ENCODE assay signal across 8 mouse cellular contexts in the genomic region with DNA sequence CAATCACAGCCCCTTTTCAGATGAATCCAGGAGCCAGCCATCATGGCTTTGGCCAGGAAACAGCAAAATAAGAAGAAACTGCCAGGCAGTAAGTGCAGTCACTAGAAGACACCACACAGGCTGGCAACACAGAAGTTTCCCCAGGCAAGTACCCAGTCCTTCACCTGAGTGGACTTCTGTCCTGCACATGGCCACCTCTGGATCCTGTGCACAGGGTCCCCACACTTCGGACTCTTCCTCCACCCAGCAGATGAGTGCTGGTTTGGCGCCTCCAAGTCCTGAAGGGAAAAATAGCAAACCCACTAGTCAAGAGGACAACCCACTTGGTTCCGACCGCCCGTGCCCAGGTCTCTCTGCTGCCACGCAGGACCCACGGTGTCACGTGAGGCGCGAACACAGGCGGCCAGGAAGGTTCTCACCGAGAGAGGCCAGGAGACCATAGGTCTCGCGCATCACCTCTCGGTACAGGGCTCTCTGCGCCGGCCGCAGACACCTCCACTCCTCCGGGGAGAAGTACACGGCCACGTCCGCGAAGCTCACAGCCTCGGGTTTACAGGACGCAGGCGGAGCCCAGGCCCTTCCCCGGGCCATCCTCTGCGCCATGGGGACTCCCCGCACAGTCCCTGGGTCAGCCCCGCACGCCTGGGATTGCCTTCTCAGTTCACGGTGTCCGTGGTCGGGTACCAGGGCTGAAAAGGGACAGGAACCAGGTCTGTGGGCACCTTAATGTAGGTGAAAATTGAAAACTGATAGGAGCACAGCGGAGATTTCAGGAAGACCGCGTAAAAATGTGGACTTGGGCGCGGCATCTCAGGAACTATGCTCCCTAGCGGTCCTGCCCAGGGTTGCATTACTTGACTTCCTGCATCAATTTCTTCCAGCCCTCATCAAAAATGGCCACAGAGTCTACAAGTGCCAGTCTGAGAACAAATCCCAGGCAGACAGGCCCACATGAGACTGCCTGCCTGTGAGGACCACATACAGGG. TPM values are rescaled to one million over a fixed set of nuclear protein-coding genes. Genes with fewer than 3 reads are reported as not detected.
DNase-seq lines count a peak whose midpoint lies in the region; ATAC-seq and TF ChIP-seq lines count a peak whose summit lies in the region.
"Not testable (repeated sequence)": the region's sequence is repeated elsewhere in the genome, so short reads cannot be mapped to it uniquely, and the experiment has no call there.

A gene (minus strand): TSS at position 821 of the 986 bp plus-strand sequence.

- DNase-seq in brain, embryonic 14.5 days (ENCODE audit: low read depth) = peak; percentile 94
- peak; percentile 96 for DNase-seq in kidney, postnatal 0 days (ENCODE audit: low spot score)
- DNase-seq in liver, embryonic 11.5 days (ENCODE audit: low spot score) = peak; percentile 78
- peak; percentile 94 for DNase-seq in naive thymus-derived CD4-positive, alpha-beta T cell, adult 2 months (ENCODE audit: low read depth)

- H3K9ac ChIP-seq in heart, embryonic 12.5 days = peak within 1 kb of the TSS; percentile 85
- H3K9ac ChIP-seq in kidney, postnatal 0 days (ENCODE audit: low read depth, low read length) = peak within 1 kb of the TSS; percentile 59
- H3K9ac ChIP-seq in liver, embryonic 11.5 days (ENCODE audit: low read depth, low read length) = peak within 1 kb of the TSS; percentile 72
- peak within 1 kb of the TSS; percentile 72 for H3K9ac ChIP-seq in stomach, embryonic 14.5 days (replicated peaks; ENCODE audit: low read depth, low read length)

- H3K4me2 ChIP-seq in heart, embryonic 12.5 days = peak within 1 kb of the TSS; percentile 97
- peak within 1 kb of the TSS; percentile 68 for H3K4me2 ChIP-seq in kidney, postnatal 0 days (ENCODE audit: low read length)
- H3K4me2 ChIP-seq in liver, embryonic 11.5 days = peak within 1 kb of the TSS; percentile 90
- H3K4me2 ChIP-seq in stomach, embryonic 14.5 days (replicated peaks; ENCODE audit: low read depth, low read length) = peak within 1 kb of the TSS; percentile 78

- peak; percentile 31 for TF ChIP-seq CTCF in C2C12 (IDR thresholded peaks at IDR 0.05; ENCODE audit: control insufficient read depth, insufficient read depth, insufficient read length)
- TF ChIP-seq CTCF in brain, embryonic 14.5 days (IDR thresholded peaks at IDR 0.05; ENCODE audit: borderline replicate concordance, extremely low read depth, insufficient read depth, insufficient read length) = peak; percentile 77
- TF ChIP-seq CTCF in kidney, postnatal 0 days (IDR thresholded peaks at IDR 0.05; ENCODE audit: low read depth) = peak; percentile 88

- WGBS in heart, embryonic 12.5 days = 5% methylated on average over 40 of the region's 40 CpGs
- 3% methylated on average over 40 of the region's 40 CpGs for WGBS in kidney, postnatal 0 days
- WGBS in liver, embryonic 11.5 days = 4% methylated on average over 40 of the region's 40 CpGs
- 4% methylated on average over 40 of the region's 40 CpGs for WGBS in stomach, embryonic 14.5 days

- peak; percentile 75 for ATAC-seq in erythroid progenitor cell, adult 5-6 weeks (replicated peaks; ENCODE audit: low FRiP score, poor library complexity, severe bottlenecking)
- ATAC-seq in heart, embryonic 12.5 days (ENCODE audit: insufficient number of reproducible peaks, low FRiP score) = peak; percentile 74
- ATAC-seq in kidney, postnatal 0 days (replicated peaks; ENCODE audit: low FRiP score, low read depth) = peak; percentile 88
- ATAC-seq in liver, embryonic 11.5 days (replicated peaks; ENCODE audit: low FRiP score) = peak; percentile 79
- peak; percentile 87 for ATAC-seq in stomach, embryonic 14.5 days (ENCODE audit: insufficient number of reproducible peaks, insufficient read depth, low FRiP score, low read depth)

- H3K9me3 ChIP-seq in heart, embryonic 12.5 days (replicated peaks); kidney, postnatal 0 days (replicated peaks; ENCODE audit: low read length); liver, embryonic 11.5 days (ENCODE audit: control insufficient read depth, low read length); stomach, embryonic 14.5 days (ENCODE audit: control insufficient read depth, low read depth, low read length): not testable (repeated sequence)

- not testable (repeated sequence) for H3K27ac ChIP-seq in heart, embryonic 12.5 days (ENCODE audit: poor library complexity, severe bottlenecking); liver, embryonic 11.5 days (ENCODE audit: low read depth, low read length)
- H3K27ac ChIP-seq in kidney, postnatal 0 days = peak within 1 kb of the TSS; percentile 78
- H3K27ac ChIP-seq in stomach, embryonic 14.5 days (ENCODE audit: low read length) = peak within 1 kb of the TSS; percentile 52; the same call in 1 of the 2 replicates

- peak; percentile 53; the same call in 1 of the 2 replicates for TF ChIP-seq POLR2A in brain, embryonic 14.5 days (IDR thresholded peaks at IDR 0.05; ENCODE audit: borderline replicate concordance, extremely low read depth, insufficient read depth, insufficient read length, poor library complexity, severe bottlenecking)

- H3K36me3 ChIP-seq in C2C12 (ENCODE audit: control insufficient read depth, insufficient read depth); heart, embryonic 12.5 days; kidney, postnatal 0 days (ENCODE audit: insufficient read depth, low read length); liver, embryonic 11.5 days (ENCODE audit: control insufficient read depth, insufficient read depth, low read length); stomach, embryonic 14.5 days (ENCODE audit: control insufficient read depth, insufficient read depth, low read length): not testable (repeated sequence)

- H3K4me1 ChIP-seq in heart, embryonic 12.5 days (replicated peaks); kidney, postnatal 0 days (replicated peaks; ENCODE audit: insufficient read depth, low read length); liver, embryonic 11.5 days (replicated peaks; ENCODE audit: control insufficient read depth, insufficient read depth, low read length); stomach, embryonic 14.5 days (ENCODE audit: control insufficient read depth, insufficient read depth, low read length): not testable (repeated sequence)

- H3K79me3 ChIP-seq in C2C12 (ENCODE audit: low read depth) = not testable (repeated sequence)

- peak within 1 kb of the TSS; percentile 59 for H3ac ChIP-seq in C2C12 (ENCODE audit: control insufficient read depth, insufficient read length, low read depth)

- not testable (repeated sequence) for H3K27me3 ChIP-seq in C2C12 (ENCODE audit: control insufficient read depth, insufficient read depth, insufficient read length); heart, embryonic 12.5 days (replicated peaks); kidney, postnatal 0 days (ENCODE audit: insufficient read depth, low read length); liver, embryonic 11.5 days (replicated peaks; ENCODE audit: control insufficient read depth, insufficient read depth, low read length); stomach, embryonic 14.5 days (ENCODE audit: control insufficient read depth, insufficient read depth, low read length)

- H3K79me2 ChIP-seq in C2C12 (ENCODE audit: control insufficient read depth, insufficient read depth) = not testable (repeated sequence)

- H3K4me3 ChIP-seq in C2C12 (ENCODE audit: insufficient read depth, poor library complexity, severe bottlenecking) = peak within 1 kb of the TSS; percentile 18
- H3K4me3 ChIP-seq in heart, embryonic 12.5 days = peak within 1 kb of the TSS; percentile 59
- H3K4me3 ChIP-seq in kidney, postnatal 0 days (replicated peaks; ENCODE audit: low read depth, low read length) = peak within 1 kb of the TSS; percentile 38
- peak within 1 kb of the TSS; percentile 62 for H3K4me3 ChIP-seq in liver, embryonic 11.5 days (ENCODE audit: low read depth, low read length)
- H3K4me3 ChIP-seq in stomach, embryonic 14.5 days (ENCODE audit: low read depth, low read length) = peak within 1 kb of the TSS; percentile 48

TF ChIP-seq in C2C12, 6 proteins besides CTCF, POLR2A, EP300 and RAD21:
- TF ChIP-seq USF1 (IDR thresholded peaks at IDR 0.05; ENCODE audit: low read depth) (peak; percentile 68), MAX (IDR thresholded peaks at IDR 0.05) (peak; percentile 42)

RNA-seq across cellular contexts. Expression of the gene that starts here (rescaled TPM):
- 1.9 TPM for polyA plus RNA-seq in C2C12 (2012; fragmentation: generic; extraction: Trizol)
- polyA plus RNA-seq in brain, embryonic 14.5 days (2012; rRNA removed) = 4.4 and 5.5 TPM in 2 replicates
- 1.4 TPM in 1 of 2 replicates, not detected in the other for total RNA-seq in erythroid progenitor cell, adult 5-6 weeks (2015; ENCODE audit: low replicate concordance)
- 1.4 TPM in 1 of 2 replicates, not detected in the other for total RNA-seq in erythroid progenitor cell, adult 5-6 weeks (2017; ENCODE audit: low replicate concordance)
- polyA plus RNA-seq in heart, embryonic 12.5 days (2016; fragmentation: Nextera tagmentation; extraction: Ambion mirVana) = 4.6 and 5.3 TPM in 2 replicates
- 5.6 and 6.7 TPM in 2 replicates for polyA plus RNA-seq in kidney, postnatal 0 days (2015; fragmentation: Nextera tagmentation; extraction: Ambion mirVana)
- 4.6 and 4.8 TPM in 2 replicates for polyA plus RNA-seq in liver, embryonic 11.5 days (2014; fragmentation: Nextera tagmentation; extraction: Ambion mirVana)
- 10.3 and 12.0 TPM in 2 replicates for polyA plus RNA-seq in stomach, embryonic 14.5 days (2014; fragmentation: Nextera tagmentation; extraction: Ambion mirVana)

Comparison
In these comparisons a context has a peak if more than half of its experiments do, and no peak if none do; other contexts are left out.
1. CTCF ChIP-seq: peak in every context shown above with its lines; median percentile 88 in kidney, postnatal 0 days; 77 in brain, embryonic 14.5 days; 31 in C2C12.